In the genomic region with DNA sequence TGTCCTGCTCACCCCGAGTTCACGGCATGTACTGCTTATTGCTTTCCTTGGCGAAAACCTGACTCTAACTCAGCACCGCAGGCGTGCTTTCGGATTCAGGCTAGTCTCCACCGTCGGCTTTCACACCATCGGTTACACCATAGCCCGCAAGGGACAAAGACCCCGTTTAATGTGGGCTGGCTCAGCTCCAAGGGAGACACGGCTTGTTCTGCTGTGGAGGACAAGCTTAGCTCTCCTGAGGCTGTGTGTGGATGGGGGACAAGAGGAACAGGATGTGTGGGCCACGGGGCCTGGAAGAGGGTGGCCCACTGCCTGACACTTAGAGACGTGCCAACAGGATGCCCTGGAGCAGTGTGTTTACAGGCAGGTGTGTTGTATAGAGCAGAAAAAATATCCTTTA, we compare ENCODE assay signal across 23 mouse cellular contexts. TPM values are rescaled to one million over a fixed set of nuclear protein-coding genes. Genes with fewer than 3 reads are reported as not detected.
DNase-seq lines count a peak whose midpoint lies in the region; ATAC-seq and TF ChIP-seq lines count a peak whose summit lies in the region.
"Had no signal": no experiment of that assay in that cellular context is flagged by ENCODE, and none has a peak within 500 bp of the region (broad histone marks: within the 10 kb centered on the region; RNA-seq: fewer than 3 reads in every experiment).

No protein-coding gene starts in this region.

- no peak overlapping the region for H3K4me3 ChIP-seq in hindbrain, embryonic 13.5 days
- no peak overlapping the region for H3K4me3 ChIP-seq in hindbrain, embryonic 14.5 days (replicated peaks; ENCODE audit: low read length)
- no peak overlapping the region for H3K4me3 ChIP-seq in hindbrain, postnatal 0 days (ENCODE audit: low read length)
- H3K4me3 ChIP-seq: heart, embryonic 13.5 days; kidney, embryonic 15.5 days; limb, embryonic 15.5 days; liver, embryonic 15.5 days; neural tube, embryonic 12.5 days; stomach, embryonic 15.5 days had no signal

- peak; percentile 49; the same call in 1 of the 2 replicates for ATAC-seq in hindbrain, embryonic 13.5 days (ENCODE audit: low FRiP score)
- no peak; the same call in 1 of the 2 replicates for ATAC-seq in hindbrain, embryonic 14.5 days (ENCODE audit: low FRiP score)
- ATAC-seq in hindbrain, postnatal 0 days: peak; percentile 33; the same call in 1 of the 2 replicates
- ATAC-seq in megakaryocyte, adult 5-6 weeks (ENCODE audit: poor library complexity, severe bottlenecking): no peak
- ATAC-seq: intestine, embryonic 16.5 days had no signal

- no peak overlapping the region for H3K4me2 ChIP-seq in hindbrain, embryonic 13.5 days
- no peak overlapping the region for H3K4me2 ChIP-seq in hindbrain, embryonic 14.5 days (replicated peaks)
- H3K4me2 ChIP-seq in hindbrain, postnatal 0 days (ENCODE audit: low read depth, low read length): no peak overlapping the region
- H3K4me2 ChIP-seq: heart, embryonic 13.5 days; kidney, embryonic 15.5 days; limb, embryonic 15.5 days; liver, embryonic 15.5 days; neural tube, embryonic 12.5 days; stomach, embryonic 15.5 days had no signal

- peak overlapping the region; percentile 58 for H3K27ac ChIP-seq in hindbrain, embryonic 13.5 days
- no peak overlapping the region for H3K27ac ChIP-seq in hindbrain, embryonic 14.5 days
- no peak overlapping the region for H3K27ac ChIP-seq in hindbrain, postnatal 0 days
- H3K27ac ChIP-seq: heart, embryonic 13.5 days; kidney, embryonic 15.5 days; limb, embryonic 15.5 days; liver, embryonic 15.5 days; macrophage; neural tube, embryonic 12.5 days; stomach, embryonic 15.5 days had no signal

- peaks cover 49% of the 10 kb centered on the region for H3K36me3 ChIP-seq in hindbrain, embryonic 13.5 days
- peaks cover 30% of the 10 kb centered on the region for H3K36me3 ChIP-seq in hindbrain, embryonic 14.5 days (replicated peaks; ENCODE audit: control insufficient read depth, insufficient read depth)
- H3K36me3 ChIP-seq in hindbrain, postnatal 0 days (ENCODE audit: insufficient read depth, low read length): 0 out of 2 replicates have a peak, but pooled peaks cover 9% of the 10 kb centered on the region
- H3K36me3 ChIP-seq: liver, embryonic 15.5 days; stomach, embryonic 15.5 days had no signal

- no peaks in the 10 kb centered on the region for H3K9me3 ChIP-seq in hindbrain, embryonic 13.5 days
- no peaks in the 10 kb centered on the region for H3K9me3 ChIP-seq in hindbrain, embryonic 14.5 days (ENCODE audit: control insufficient read depth, low read length)
- no peaks in the 10 kb centered on the region for H3K9me3 ChIP-seq in hindbrain, postnatal 0 days (ENCODE audit: low read length)
- H3K9me3 ChIP-seq: heart, embryonic 13.5 days; kidney, embryonic 15.5 days; limb, embryonic 15.5 days; liver, embryonic 15.5 days; neural tube, embryonic 12.5 days; stomach, embryonic 15.5 days had no signal

- H3K4me1 ChIP-seq in hindbrain, embryonic 13.5 days (replicated peaks): peaks cover 29% of the 10 kb centered on the region
- H3K4me1 ChIP-seq in hindbrain, embryonic 14.5 days (replicated peaks; ENCODE audit: control insufficient read depth, insufficient read depth, low read length): 0 out of 2 replicates have a peak, but pooled peaks cover 3% of the 10 kb centered on the region
- peaks cover 6% of the 10 kb centered on the region for H3K4me1 ChIP-seq in hindbrain, postnatal 0 days (ENCODE audit: insufficient read depth, low read length)
- H3K4me1 ChIP-seq: neural tube, embryonic 12.5 days; stomach, embryonic 15.5 days had no signal

- no peak for DNase-seq in hindbrain, embryonic 14.5 days (ENCODE audit: low spot score)
- DNase-seq in right cerebral cortex, postnatal 10 days (ENCODE audit: low spot score in 2 of 2): peak; percentile 51 to 57
- DNase-seq in right cerebral cortex, postnatal 25 days: no peak
- peak; percentile 73 for DNase-seq in hindbrain, postnatal 0 days (ENCODE audit: low spot score)
- no peak for DNase-seq in retina, embryonic 14.5 days (ENCODE audit: low spot score)
- DNase-seq: adrenal gland, postnatal 25 days; cerebellum, adult 18-20 months; cerebellum, postnatal 36 days; gastrocnemius, postnatal 10 days; heart, adult 11 months; layer of hippocampus, postnatal 36 days; thymus, adult 18-20 months had no signal

- H3K27me3 ChIP-seq in hindbrain, embryonic 13.5 days: no peaks in the 10 kb centered on the region
- no peaks in the 10 kb centered on the region for H3K27me3 ChIP-seq in hindbrain, embryonic 14.5 days (ENCODE audit: control insufficient read depth, insufficient read depth, low read length)
- H3K27me3 ChIP-seq in hindbrain, postnatal 0 days (ENCODE audit: insufficient read depth, low read length): no peaks in the 10 kb centered on the region
- H3K27me3 ChIP-seq: CH12.LX; heart, embryonic 13.5 days; kidney, embryonic 15.5 days; limb, embryonic 15.5 days; liver, embryonic 15.5 days; neural tube, embryonic 12.5 days; stomach, embryonic 15.5 days had no signal

- WGBS in hindbrain, embryonic 13.5 days: 66% methylated on average over 14 of the region's 14 CpGs
- 55% methylated on average over 14 of the region's 14 CpGs for WGBS in hindbrain, embryonic 14.5 days
- 45% methylated on average over 14 of the region's 14 CpGs for WGBS in hindbrain, postnatal 0 days

- peak overlapping the region; percentile 39; the same call in 1 of the 2 replicates for H3K9ac ChIP-seq in hindbrain, embryonic 13.5 days
- no peak overlapping the region for H3K9ac ChIP-seq in hindbrain, embryonic 14.5 days
- H3K9ac ChIP-seq in hindbrain, postnatal 0 days (replicated peaks; ENCODE audit: low read length): no peak overlapping the region
- H3K9ac ChIP-seq: heart, embryonic 13.5 days; kidney, embryonic 15.5 days; limb, embryonic 15.5 days; liver, embryonic 15.5 days; neural tube, embryonic 12.5 days; stomach, embryonic 15.5 days had no signal

- no peak for TF ChIP-seq CTCF in hindbrain, postnatal 0 days (IDR thresholded peaks at IDR 0.05; ENCODE audit: low read depth)

RNA-seq across cellular contexts. Expression of a gene that starts 44.8 kb away (rescaled TPM):
- polyA plus RNA-seq in hindbrain, embryonic 13.5 days (2015; fragmentation: Nextera tagmentation; extraction: Ambion mirVana): 245 and 251 TPM in 2 replicates
- 245 and 288 TPM in 2 replicates for polyA plus RNA-seq in hindbrain, embryonic 14.5 days (2014; fragmentation: Nextera tagmentation; extraction: Ambion mirVana)
- total RNA-seq in hindbrain, postnatal 0 days (2014; rRNA removed): 33.7 and 35.4 TPM in 2 replicates
- polyA plus RNA-seq in hindbrain, postnatal 0 days (2015; fragmentation: Nextera tagmentation; extraction: Ambion mirVana): 250 and 264 TPM in 2 replicates
- 76.4 and 86.1 TPM in 2 replicates for total RNA-seq in megakaryocyte, adult 5-6 weeks (2015)
- total RNA-seq in megakaryocyte, adult 5-6 weeks (2017): 36.6 and 52.4 TPM in 2 replicates

Comparison
In these comparisons a context has a peak if more than half of its experiments do, and no peak if none do; other contexts are left out.
1. ATAC-seq: peak in hindbrain, embryonic 13.5 days (single experiment) and hindbrain, postnatal 0 days (single experiment); none in hindbrain, embryonic 14.5 days (single experiment) and megakaryocyte, adult 5-6 weeks (single experiment).
2. DNase-seq: peak in right cerebral cortex, postnatal 10 days (2 of 2) and hindbrain, postnatal 0 days (single experiment); none in hindbrain, embryonic 14.5 days (single experiment), right cerebral cortex, postnatal 25 days (single experiment) and retina, embryonic 14.5 days (single experiment).